Mouse (Mus musculus) brain, embryonic 14.5 days (tissue): Measurements from ENCODE around the gene Plin4.

Source experiments
- CTCF ChIP-seq: fragments of 200-500 bp; IDR thresholded peaks from 2 replicates; pipeline ENCODE4 v1.5.1; 2012; ENCODE audit warnings: inconsistent platforms, mild to moderate bottlenecking, moderate library complexity, borderline replicate concordance; ENCODE audit not compliant: insufficient read depth, insufficient read length; ENCODE audit errors: extremely low read depth
- POLR2A ChIP-seq: fragments of 200-500 bp; IDR thresholded peaks from 2 replicates; pipeline ENCODE4 v1.6.1; 2012; ENCODE audit warnings: mild to moderate bottlenecking, inconsistent platforms, borderline replicate concordance; ENCODE audit not compliant: poor library complexity, insufficient read depth, insufficient read length, severe bottlenecking; ENCODE audit errors: extremely low read depth

- TF ChIP-seq CTCF (no peak), POLR2A (no peak)
Observed at GRCm38 (mm10) chr17:56136558-56136957, 27.0 kb upstream of the Plin4 start.
